Mouse (Mus musculus) neutrophil, adult 5-6 weeks (primary cell): ENCODE measurements around the gene Krtap9-1. TPM values are rescaled to one million over a fixed set of nuclear protein-coding genes. Genes with fewer than 3 reads are reported as not detected.
"Not testable (repeated sequence)": the region's sequence is repeated elsewhere in the genome, so short reads cannot be mapped to it uniquely, and the experiment has no call there.

Experiments
- ATAC-seq: fragments of 151-379, 151-347 bp; 2 replicates; pipeline ENCODE4 v1.8.0; 2017; ENCODE audit warnings: mild to moderate bottlenecking, moderate TSS enrichment; ENCODE audit not compliant: insufficient number of reproducible peaks, poor library complexity, low FRiP score, severe bottlenecking; ENCODE audit errors: extremely low read depth
- total RNA-seq: library from RNA; stranded (forward); fragments of 200-1000 nt; gene quantifications from 2 replicates; pipeline ENCODE4 v1.2.3, GENCODE M21; 2017

The Krtap9-1 gene
- not detected in 2 replicates for total RNA-seq

GRCm38 (mm10) chr11:99873089-99873488, at the start of gene Krtap9-1:
Krtap9-1 (plus strand) TSS chr11:99873389.
- ATAC-seq = not testable (repeated sequence)

GRCm38 (mm10) chr11:99837966-99838365, 35.2 kb upstream of the Krtap9-1 start, which contains the start of gene 2300003K06Rik:
2300003K06Rik (minus strand) TSS chr11:99838066.
- ATAC-seq = no peak

- ATAC-seq = no peak
These were observed 31.0 kb upstream of the Krtap9-1 start for GRCm38 (mm10) chr11:99842185-99842584.

DNA sequence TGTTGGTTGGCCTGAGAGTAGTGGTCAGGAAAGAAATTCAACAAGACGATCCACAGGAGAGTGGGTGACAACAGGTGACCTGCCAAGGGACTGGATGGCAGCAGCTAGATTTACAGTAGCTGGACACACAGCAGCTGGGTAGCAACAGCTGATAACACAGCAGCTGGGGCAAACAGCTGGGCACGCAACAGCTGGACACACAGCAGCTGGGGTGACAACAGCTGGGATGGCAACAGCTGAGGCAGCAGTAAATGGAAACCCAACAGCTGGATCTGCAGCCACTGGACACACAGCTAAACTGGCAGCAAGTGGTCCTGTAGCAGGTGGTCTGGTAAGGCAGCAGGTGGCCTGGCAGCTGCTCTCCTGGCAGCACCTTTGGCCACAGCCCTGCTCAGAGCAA, 26.4 kb upstream of the Krtap9-1 start:
- ATAC-seq = no peak

DNA sequence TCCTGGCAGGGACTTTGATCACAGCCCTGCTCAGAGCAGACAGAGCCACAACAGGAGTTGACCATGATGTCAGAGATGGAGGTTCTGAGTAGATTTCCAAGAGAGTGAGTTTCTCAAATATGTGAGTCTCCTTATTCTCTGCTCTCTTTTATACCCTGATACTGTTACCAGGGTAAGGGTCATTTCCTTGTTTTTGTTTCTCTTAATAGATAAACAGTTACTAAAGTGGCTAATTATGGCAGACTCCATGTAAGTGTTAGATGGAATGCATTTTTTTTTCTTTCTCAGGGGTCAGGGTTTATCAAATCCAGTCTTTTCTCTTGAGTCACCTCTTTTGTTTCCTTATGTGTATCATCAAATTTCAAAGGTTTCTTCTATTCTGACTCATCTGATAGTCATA, 21.7 kb upstream of the Krtap9-1 start, which contains the start of gene Krtap4-16:
Krtap4-16 (minus strand) TSS at position 101 of the 400 bp plus-strand sequence.
- ATAC-seq = no peak

GRCm38 (mm10) chr11:99854121-99854520, 19.1 kb upstream of the Krtap9-1 start:
- no peak for ATAC-seq

DNA sequence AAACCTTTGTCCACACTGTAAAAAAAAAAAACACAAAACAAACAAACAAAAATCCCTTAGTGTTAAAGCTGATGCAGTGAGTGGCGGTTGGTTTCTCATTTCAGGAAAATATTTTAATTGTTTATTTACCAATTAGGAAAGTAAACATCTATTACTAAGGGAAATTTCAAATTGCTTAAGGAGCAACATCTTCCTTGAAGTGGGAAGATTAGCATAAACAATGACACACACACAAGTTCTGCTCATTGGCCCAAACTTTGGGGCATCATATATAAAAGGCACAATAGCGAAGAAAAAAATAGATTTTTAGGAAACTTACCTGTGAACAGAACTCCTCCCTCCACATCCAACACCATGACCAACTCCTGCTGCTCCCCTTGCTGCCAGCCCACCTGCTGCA, 15.6 kb upstream of the Krtap9-1 start, which contains the start of gene Gm11568:
Gm11568 (plus strand) TSS at position 301 of the 400 bp plus-strand sequence.
- ATAC-seq = no peak

- ATAC-seq = no peak
These were observed 14.4 kb upstream of the Krtap9-1 start for GRCm38 (mm10) chr11:99858761-99859160.

GRCm38 (mm10) chr11:99864176-99864575, 9.0 kb upstream of the Krtap9-1 start, which contains the start of gene Gm11559:
Gm11559 (plus strand) TSS chr11:99864476.
- ATAC-seq = not testable (repeated sequence)

DNA sequence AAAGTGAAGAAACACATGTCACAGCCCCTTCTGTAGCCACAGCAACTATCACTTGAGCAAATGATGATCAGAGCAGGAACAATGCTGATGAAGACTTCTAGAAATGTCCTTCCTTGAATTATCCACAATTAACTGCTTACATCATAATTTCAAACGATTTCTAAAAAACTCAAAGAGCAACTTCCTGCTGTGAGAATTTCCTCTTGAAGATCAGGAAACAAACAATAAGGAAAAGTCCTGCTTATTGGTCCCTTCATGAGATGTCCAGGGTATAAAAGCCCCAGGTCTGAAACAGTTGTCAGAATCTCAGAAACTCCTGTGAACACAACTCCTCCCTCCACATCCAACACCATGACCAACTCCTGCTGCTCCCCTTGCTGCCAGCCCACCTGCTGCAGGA, 5.7 kb downstream of the Krtap9-1 start, which contains the start of gene Gm11567:
Gm11567 (plus strand) TSS at position 301 of the 400 bp plus-strand sequence.
- not testable (repeated sequence) for ATAC-seq

- ATAC-seq = no peak
These were observed 34.4 kb downstream of the Krtap9-1 start, which contains the start of gene Krtap31-1 for GRCm38 (mm10) chr11:99907620-99908019. Krtap31-1 (plus strand) TSS chr11:99907920.

DNA sequence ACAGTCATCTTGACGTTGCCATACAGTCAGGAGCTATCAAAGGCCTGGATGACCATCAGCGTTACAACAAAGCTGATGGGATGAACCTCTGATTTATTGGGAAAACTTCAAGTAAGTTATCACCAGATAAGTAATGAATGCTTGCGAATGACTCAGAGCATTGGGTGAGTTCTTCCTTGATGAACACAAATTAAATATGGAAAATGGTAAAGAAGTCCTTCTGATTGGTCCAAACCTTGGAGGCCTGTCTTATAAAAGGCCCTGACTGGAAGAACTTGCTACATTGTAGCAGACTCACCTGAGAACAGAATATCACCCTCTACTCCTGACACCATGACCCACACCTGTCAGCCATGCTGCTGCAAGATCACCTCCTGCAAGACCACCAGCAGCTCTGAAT, 41.3 kb downstream of the Krtap9-1 start, which contains the start of gene Gm11565:
Gm11565 (plus strand) TSS at position 301 of the 400 bp plus-strand sequence.
- no peak for ATAC-seq

Other genes starting within 250 kb of the Krtap9-1 start
- gene Krtap4-1, start 245.2 kb upstream of the Krtap9-1 start, total RNA-seq = not detected in 2 replicates
- gene Krtap4-2, start 238.3 kb upstream of the Krtap9-1 start, total RNA-seq = not detected in 2 replicates
- gene Krtap4-7, start 229.3 kb upstream of the Krtap9-1 start, total RNA-seq = not detected in 2 replicates
- gene Gm11555, start 223.2 kb upstream of the Krtap9-1 start, total RNA-seq = not detected in 2 replicates
- gene Gm11563, start 214.4 kb upstream of the Krtap9-1 start, total RNA-seq = not detected in 2 replicates
- gene Krtap4-6, start 207.4 kb upstream of the Krtap9-1 start, total RNA-seq = not detected in 2 replicates
- not detected in 2 replicates for gene Gm14190, start 182.6 kb upstream of the Krtap9-1 start, total RNA-seq
- gene Gm14180, start 139.1 kb upstream of the Krtap9-1 start, total RNA-seq = not detected in 2 replicates
- gene Gm11595, start 100.5 kb upstream of the Krtap9-1 start, total RNA-seq = not detected in 2 replicates
- gene Krtap4-8, start 92.7 kb upstream of the Krtap9-1 start, total RNA-seq = not detected in 2 replicates
- not detected in 2 replicates for gene Krtap4-9, start 88.2 kb upstream of the Krtap9-1 start, total RNA-seq
- gene Gm11596, start 79.9 kb upstream of the Krtap9-1 start, total RNA-seq = not detected in 2 replicates
- not detected in 2 replicates for gene Gm11569, start 74.5 kb upstream of the Krtap9-1 start, total RNA-seq
- gene Gm11554, start 68.9 kb upstream of the Krtap9-1 start, total RNA-seq = not detected in 2 replicates
- gene Krtap4-13, start 63.5 kb upstream of the Krtap9-1 start, total RNA-seq = not detected in 2 replicates
- gene Gm11564, start 57.7 kb upstream of the Krtap9-1 start, total RNA-seq = not detected in 2 replicates
- gene 2300003K06Rik, start 35.3 kb upstream of the Krtap9-1 start, total RNA-seq = not detected in 2 replicates
- not detected in 2 replicates for gene Krtap4-16, start 21.8 kb upstream of the Krtap9-1 start, total RNA-seq
- gene Gm11568, start 15.5 kb upstream of the Krtap9-1 start, total RNA-seq = not detected in 2 replicates
- gene Gm11559, start 8.9 kb upstream of the Krtap9-1 start, total RNA-seq = not detected in 2 replicates
- gene Gm11567, start 5.8 kb downstream of the Krtap9-1 start, total RNA-seq = not detected in 2 replicates
- gene Krtap31-1, start 34.5 kb downstream of the Krtap9-1 start, total RNA-seq = not detected in 2 replicates
- not detected in 2 replicates for gene Gm11565, start 41.4 kb downstream of the Krtap9-1 start, total RNA-seq
- gene Krtap31-2, start 62.9 kb downstream of the Krtap9-1 start, total RNA-seq = not detected in 2 replicates
- not detected in 2 replicates for gene Krtap9-5, start 75.1 kb downstream of the Krtap9-1 start, total RNA-seq
- not detected in 2 replicates for gene Krtap29-1, start 105.7 kb downstream of the Krtap9-1 start, total RNA-seq
- not detected in 2 replicates for gene Krtap16-1, start 113.2 kb downstream of the Krtap9-1 start, total RNA-seq
- not detected in 2 replicates for gene Krtap17-1, start 120.6 kb downstream of the Krtap9-1 start, total RNA-seq
- not detected in 2 replicates for gene Krt33a, start 142.8 kb downstream of the Krtap9-1 start, total RNA-seq
- gene Krt33b, start 156.5 kb downstream of the Krtap9-1 start, total RNA-seq = not detected in 2 replicates
- not detected in 2 replicates for gene Krt34, start 168.2 kb downstream of the Krtap9-1 start, total RNA-seq
- not detected in 2 replicates for gene Krt31, start 177.2 kb downstream of the Krtap9-1 start, total RNA-seq
- not detected in 2 replicates for gene Krt32, start 214.8 kb downstream of the Krtap9-1 start, total RNA-seq
- not detected in 2 replicates for gene Krt35, start 222.9 kb downstream of the Krtap9-1 start, total RNA-seq
- gene Krt36, start 232.2 kb downstream of the Krtap9-1 start, total RNA-seq = not detected in 2 replicates
- 15.4 and 23.3 TPM in 2 replicates for gene Krt13, start 248.2 kb downstream of the Krtap9-1 start, total RNA-seq